Mouse (Mus musculus) adrenal gland, postnatal 25 days (tissue): Measurements from ENCODE around the gene Tmed2. TPM values are rescaled to one million over a fixed set of nuclear protein-coding genes. Genes with fewer than 3 reads are reported as not detected.
"Not testable (repeated sequence)": the region's sequence is repeated elsewhere in the genome, so short reads cannot be mapped to it uniquely, and the experiment has no call there.

Experiments used
- DNase-seq: peaks from one replicate; pipeline ENCODE4 v3.0.0; 2021; ENCODE audit warnings: mixed read lengths
- total RNA-seq: library from RNA; stranded (reverse); gene quantifications from 2 replicates; pipeline ENCODE4 v1.2.3, GENCODE M21; 2021

Gene Tmed2
- total RNA-seq, 1 experiment from 2014 or later: 186 TPM

DNA sequence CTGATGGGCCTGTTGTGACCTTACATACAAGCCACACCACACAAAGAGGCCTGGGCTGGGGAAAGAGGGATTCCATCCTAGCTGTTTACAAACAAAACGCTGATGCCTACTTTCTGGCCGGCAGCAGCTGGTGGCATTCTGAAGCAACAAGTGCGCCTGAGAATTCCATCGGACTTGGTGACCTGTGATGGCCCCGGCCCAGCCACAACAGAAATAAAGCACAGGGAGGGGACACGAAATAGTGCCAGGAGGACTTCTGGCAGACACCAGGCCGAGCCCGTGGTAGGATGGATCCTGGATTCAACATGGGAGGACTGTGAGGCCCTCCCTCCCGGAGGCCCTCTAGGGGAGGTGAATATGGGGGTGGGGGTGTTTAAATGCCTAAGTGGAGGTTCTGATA is 11.7 kb upstream of the Tmed2 start:
- no peak for DNase-seq

GRCm38 (mm10) chr5:124529191-124529651 is 11.3 kb upstream of the Tmed2 start:
- DNase-seq: peak; percentile 16

- DNase-seq: no peak
These were observed 10.8 kb upstream of the Tmed2 start for GRCm38 (mm10) chr5:124529697-124530096.

DNA sequence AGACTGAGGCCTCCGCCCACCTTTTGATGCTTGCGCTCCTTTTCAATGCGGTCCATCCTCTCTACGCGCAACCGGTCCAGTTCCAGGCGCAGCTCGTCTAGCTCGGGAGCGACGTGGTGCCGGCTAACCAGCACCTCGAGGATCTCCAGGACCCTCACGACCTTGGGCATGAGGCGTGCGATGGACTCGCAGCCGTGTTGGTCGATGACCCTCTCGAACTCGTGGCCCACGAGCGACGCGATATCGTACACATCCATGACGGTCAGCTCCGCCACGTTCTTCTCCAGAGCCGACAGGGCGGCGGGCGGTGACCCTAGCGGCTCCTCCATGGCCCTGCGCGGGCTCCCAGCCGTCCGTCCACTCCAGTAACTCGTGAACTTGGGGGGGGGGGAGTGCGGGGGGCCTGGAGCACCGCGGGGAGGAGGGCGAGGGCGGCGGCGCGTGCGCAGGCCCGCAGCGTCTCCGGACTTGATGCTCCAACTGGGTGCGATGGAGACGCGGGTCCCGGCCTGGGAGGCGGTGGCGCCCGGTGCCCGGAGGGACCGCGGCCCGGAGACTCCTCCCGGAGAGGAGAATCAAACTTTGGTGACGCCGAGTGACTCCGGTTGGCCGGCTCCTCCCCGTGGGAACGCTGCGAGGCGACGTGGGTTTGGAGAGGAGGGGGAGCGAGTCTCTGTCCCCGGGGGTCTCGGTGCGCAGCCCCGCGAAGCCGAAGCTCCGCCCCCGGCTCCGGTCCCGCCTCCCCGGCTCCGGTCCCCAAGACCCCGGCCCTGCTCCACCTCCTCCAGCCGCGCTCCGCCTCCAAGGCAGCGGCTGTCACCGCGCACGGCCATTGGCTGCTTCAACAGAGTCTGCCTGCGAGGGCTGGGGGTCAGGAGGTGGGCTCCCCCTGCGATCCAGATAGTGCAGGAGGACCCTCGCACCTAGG is 9.6 kb upstream of the Tmed2 start, which contains the start of gene Rilpl1:
Gene Rilpl1, minus strand, starts transcription at position 737 of the 928 bp plus-strand sequence.
- DNase-seq: peak; percentile 86

DNA sequence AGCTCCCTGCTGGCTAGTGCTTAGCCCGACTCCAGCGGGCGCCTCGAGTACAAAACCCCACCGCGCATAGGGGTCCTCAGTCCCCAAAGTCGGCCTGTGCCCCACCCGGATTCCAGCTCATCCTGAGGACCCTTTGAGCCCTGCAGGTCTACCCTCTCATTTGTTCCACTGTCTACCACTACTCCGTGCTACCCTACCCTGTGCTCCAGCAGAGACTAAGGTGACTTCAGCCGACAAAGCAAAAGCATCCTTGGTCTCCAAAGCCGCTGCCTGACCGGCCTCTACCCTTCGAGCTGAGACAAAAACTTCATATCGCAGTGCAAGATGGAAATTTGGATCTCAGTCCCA is 8.9 kb upstream of the Tmed2 start:
- DNase-seq: no peak

DNA sequence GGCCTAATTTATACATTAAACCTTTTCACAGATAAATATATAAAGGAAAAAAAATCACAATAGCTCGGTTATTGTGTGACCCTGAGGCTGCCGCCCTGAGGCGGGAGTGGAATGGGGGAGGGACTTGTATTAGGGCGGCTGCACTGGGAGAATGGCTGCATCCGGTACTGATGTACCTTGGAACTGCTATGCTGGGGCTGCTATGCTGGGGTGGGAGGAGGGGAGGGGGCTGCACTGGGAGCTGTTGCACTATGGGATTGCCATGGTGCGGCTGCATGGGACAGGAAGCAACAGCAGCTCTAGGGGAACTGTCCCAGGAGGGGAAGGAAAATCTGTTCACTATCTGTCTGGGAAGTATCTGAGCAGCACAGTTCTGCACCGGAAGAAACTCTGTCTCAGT is 8.0 kb upstream of the Tmed2 start:
- DNase-seq: no peak

- DNase-seq: no peak
These were observed 5.5 kb upstream of the Tmed2 start for GRCm38 (mm10) chr5:124535016-124535415.

- peak; percentile 57 for DNase-seq
These were observed 3.7 kb upstream of the Tmed2 start for GRCm38 (mm10) chr5:124536776-124537175.

DNA sequence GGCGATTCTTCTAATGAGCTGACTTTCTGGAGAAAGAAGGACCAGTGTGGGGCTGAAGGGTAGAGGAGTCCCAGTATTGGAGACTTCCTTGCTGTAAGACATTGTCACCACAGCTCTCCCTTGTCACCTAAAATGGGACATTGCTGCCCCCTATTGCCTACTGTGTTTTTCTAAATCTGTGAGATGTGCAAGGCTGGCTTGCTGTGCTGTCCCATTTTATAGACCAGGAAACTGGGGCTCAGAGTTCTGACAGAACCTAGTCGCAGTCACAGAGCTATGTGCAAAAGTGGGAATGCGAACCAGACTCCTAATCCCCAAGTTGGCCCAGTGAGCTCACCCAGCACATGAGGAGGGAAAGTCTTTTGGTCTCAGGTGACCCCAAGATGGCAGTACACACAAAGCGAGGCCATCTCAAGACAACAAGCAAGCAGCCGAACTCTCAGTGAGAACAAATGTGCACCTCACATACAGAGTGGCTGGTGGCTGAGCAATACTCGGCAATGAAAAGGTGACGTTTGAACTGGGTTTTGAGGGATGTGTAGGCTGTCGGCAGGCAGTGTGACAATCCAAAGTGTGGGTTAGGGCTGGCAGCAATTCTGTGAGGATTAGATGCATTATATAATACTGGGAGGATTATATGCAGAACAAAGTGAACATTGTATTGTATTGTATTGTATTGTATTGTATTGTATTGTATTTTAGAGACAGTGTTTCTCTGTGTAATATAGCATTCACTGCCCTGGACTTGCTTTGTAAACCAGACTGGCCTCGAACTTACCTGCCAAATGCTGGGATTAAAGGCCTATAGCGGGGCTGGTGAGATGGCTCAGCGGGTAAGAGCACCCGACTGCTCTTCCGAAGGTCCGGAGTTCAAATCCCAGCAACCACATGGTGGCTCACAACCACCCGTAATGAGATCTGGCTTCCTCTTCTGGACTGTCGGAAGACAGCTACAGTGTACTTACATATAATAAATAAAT is 1.4 kb upstream of the Tmed2 start:
- no peak for DNase-seq

DNA sequence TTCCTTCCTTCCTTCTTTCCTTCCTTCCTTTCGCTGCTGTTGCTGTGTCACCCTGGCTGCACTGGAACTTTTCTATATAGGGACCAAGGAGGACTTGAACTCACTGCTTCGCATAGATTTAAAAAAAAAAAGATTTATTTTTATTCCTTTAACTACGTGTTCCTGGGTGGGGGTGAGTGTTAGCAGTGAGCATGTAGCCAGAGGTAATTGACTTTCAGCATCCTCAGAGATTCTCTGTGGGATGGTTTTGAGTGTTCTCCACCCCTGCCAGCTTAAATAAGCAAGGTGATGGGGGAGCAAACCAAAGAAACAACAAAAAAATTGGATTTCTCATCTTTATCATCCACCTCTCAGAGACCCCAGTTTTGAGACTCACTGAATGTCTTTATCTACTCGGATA is 590 bp upstream of the Tmed2 start:
- DNase-seq: no peak

DNA sequence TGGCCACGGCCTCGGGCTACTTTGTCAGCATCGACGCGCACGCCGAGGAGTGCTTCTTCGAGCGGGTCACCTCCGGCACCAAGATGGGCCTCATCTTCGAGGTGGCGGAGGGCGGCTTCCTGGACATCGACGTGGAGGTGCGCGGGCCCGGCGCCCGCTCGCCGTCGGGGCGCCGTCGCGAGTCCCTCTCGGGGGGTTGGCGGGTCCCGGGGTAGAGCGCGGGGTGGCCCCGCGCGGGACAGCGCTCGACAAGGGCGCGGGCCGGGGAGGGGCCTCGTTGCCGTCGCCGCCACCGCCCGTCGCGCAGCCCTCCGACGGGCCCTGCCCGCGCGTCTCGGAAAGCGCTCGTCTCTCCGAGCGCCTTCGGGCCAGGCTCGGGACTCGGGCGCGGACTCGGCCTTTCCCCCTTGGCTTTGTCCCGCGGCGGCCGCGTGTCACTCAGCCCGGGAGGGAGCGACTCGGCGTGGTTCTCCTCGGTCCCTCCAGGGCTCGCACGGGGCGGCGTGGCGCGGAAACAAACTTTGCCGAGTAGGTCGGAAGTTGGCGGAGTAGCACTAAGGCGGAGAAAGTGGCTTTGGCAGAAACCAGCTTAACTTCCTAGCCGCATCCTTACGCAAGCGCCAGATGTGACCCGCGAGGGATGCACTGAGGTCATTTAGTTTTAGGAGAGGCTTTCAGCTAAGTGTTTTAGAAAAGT is 558 bp downstream of the Tmed2 start:
- peak; percentile 74 for DNase-seq

DNA sequence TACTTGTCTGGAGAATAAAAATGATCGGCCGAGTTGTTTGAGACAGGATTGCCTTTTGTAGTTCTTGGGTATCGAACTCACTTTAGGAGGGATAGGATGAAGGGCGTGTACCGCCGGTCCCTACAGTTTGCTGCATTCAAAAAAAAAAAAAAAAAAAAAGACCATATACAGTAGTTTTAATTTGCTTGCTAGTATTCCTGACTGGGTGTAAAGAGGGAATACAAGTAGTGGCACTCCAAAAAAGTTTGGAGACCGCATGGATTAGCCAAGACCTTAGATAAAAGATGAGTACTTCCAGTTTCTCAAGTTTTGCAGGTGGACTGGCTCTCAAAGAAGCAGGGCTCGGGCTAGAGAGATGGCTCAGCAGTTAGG is 1.1 kb downstream of the Tmed2 start:
- DNase-seq: no peak

- not testable (repeated sequence) for DNase-seq
These were observed 10.2 kb downstream of the Tmed2 start for GRCm38 (mm10) chr5:124550737-124551136.

DNA sequence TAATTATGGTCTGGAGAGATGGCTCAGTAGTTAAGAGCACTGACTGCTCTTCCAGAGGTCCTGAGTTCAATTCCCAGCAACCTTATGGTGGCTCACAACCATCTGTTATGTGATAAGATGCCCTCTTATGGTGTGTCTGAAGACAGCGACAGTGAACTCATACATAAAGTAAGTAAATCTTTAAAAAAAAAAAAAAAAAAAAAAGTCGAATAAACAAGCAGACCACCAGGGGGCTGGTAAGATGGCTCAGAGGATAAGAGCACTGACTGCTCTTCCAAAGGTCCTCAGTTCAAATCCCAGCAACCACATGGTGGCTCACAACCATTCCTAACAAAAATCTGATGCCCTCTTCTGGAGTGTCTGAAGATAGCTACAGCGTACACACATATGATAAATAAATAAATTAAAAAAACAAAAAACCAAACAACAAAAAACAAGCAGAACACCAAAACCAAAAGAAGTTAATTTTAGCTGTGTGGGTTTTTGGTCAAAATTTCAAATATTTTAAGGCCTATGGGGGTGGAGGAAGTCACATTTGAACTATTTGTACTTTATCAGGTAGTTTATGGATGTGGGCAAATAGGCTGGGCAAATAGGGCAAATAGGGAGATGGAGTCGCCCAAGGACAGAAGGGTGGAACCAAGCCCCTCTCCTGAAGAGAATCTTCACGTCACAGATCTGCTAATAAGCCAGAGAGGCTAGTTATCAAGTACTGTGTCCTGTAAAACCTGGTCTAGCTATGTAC is 11.0 kb downstream of the Tmed2 start:
- not testable (repeated sequence) for DNase-seq

DNA sequence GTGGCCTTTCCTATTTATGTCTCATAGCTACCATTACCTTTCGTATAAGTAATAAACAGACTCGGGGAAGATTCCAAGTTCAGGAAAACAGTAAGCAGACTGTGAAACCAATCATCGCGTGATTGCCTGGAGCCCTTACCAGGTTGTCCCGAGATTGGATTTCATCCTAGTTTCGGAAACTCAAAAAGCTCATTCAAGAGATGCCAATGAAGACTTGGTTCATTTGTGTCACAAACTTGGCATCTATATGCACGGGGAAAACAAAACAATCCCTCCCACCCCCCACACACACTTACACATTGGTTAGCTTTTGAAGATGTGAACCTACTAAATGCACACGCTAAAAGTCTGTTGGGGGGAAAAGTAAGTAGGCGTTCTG is 11.6 kb downstream of the Tmed2 start:
- no peak for DNase-seq

- DNase-seq: peak; percentile 84
These were observed 12.2 kb downstream of the Tmed2 start, which contains the start of gene Ddx55 for GRCm38 (mm10) chr5:124552558-124553307. Ddx55 (plus strand) TSS chr5:124552864.

- DNase-seq: no peak
These were observed 13.1 kb downstream of the Tmed2 start for GRCm38 (mm10) chr5:124553607-124554006.

DNA sequence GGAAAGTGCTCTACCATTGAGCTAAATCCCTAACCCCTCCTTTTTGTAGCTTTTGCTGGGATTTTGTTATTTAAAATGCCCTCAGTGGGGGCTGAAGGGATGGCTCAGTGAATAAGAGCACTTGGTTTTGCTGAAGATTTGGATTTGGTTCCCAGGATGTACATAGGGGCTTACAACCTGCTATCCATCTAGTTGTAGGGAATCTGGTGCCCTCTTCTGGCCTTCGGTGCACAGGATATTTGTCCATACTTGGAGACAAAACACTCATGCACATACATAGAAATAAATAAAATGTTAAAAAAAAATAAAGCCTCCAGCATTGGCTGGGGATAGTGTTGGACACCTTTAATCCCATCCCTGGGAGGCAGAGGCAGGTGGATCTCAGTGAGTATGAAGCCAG is 14.7 kb downstream of the Tmed2 start:
- DNase-seq: no peak

DNA sequence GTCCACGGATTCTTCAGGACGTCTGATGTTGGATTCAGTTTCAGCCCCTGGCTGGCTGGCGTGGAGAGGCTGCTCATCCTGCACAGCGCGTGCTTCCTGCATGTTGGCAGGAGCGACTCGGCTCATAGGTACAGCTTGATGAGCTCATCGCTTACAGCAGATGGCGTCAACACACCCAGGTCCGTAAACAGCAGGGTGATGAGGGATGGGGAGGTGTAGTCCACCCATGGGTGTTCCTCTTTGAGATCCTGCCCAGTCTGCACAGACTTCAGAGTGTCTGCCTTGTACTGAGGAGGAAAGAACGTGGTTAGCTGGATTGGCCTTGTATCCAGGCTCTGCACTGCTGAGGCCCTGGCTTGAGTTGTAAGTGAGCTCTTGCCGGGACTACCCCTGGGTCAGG is 30.6 kb downstream of the Tmed2 start:
- no peak for DNase-seq

DNA sequence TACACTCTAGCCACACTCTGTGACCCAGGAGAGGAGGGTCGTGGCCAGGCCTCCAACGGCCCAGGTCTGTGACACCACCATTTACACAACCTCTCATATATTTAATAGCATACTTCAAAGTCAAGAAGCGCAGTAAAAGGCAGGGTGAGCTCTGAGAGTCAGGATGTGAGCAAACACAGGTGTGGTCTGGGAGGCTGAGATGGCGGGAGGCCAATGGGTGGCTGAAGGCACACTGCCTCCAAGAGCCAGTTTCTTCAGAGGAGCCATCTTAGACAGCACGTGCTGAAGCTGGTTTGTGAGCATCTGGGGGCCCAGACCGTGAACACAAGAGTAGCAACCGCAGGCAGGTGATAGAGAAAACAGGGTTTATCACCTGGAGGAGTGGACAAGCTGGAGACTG is 35.0 kb downstream of the Tmed2 start:
- no peak for DNase-seq
